Mouse (Mus musculus): Measurements from ENCODE around the gene Aagab. TPM values are rescaled to one million over a fixed set of nuclear protein-coding genes. Genes with fewer than 3 reads are reported as not detected.

Gene Aagab
- polyA plus RNA-seq, 1 experiment: 14.1 TPM

DNA sequence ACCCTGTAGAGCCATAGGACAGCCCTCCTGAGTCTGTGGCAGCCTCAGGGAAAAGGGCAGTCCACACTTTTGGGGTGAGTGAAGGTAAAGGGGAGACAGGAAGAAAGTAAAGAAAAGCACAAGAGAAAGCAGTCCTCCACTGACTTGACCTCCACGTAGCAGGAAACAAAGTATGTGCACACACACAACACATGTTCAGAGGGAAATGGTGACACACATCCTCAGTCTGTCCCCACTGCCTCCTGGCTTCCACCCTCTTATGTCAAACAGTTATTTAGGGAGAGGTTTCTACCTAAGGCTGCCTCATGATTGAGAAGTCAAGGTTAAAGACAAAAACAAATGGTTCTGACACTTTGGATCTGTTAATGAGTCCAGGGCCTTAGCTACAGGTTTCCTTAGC, 88.1 kb downstream of the Aagab start:
- TF ChIP-seq CTCF (IDR thresholded peaks at IDR 0.05; ENCODE audit: extremely low read depth, insufficient read depth, insufficient read length, insufficient replicate concordance) (no peak), POLR2A (IDR thresholded peaks at IDR 0.05; ENCODE audit: low read depth, low read length) (no peak)
- Histone ChIP-seq H3K4me1 (ENCODE audit: control insufficient read depth, insufficient read depth, insufficient read length) (peaks cover 4% of the 10 kb centered on the region; the same call in 1 of the 2 replicates), H3K4me3 (ENCODE audit: extremely low read depth, insufficient read depth, insufficient read length) (no peak overlapping the region), H3K27me3 (ENCODE audit: control insufficient read depth, insufficient read depth, low read length) (no peaks in the 10 kb centered on the region), H3K36me3 (ENCODE audit: control insufficient read depth, insufficient read depth, low read length) (no peaks in the 10 kb centered on the region), H3K27ac (ENCODE audit: insufficient read depth, low read length) (no peak overlapping the region)
- 33% methylated on average over 1 of the region's 1 CpGs for WGBS
- DNase-seq (ENCODE audit: low read depth in 1 of 2, low spot score in 2 of 2): no peak

DNA sequence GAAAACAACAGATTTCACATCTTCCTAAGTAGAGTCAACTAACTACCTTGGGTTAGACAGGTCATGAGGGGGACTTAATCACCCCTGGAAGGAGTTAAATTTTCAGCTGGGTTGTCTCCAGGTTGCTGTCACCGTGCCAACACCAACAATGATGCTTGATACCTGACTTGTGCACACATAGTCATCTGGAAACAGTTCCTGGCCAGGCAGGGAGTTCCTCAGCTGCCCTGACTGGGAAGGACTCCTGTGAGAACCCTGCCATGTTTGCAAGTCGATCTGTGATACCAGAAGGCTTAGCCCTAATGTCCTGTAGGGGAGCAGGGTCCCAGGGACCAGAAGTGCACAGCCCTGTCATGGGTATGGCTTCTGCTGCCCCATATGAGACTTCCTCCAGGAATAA, 89.5 kb downstream of the Aagab start:
- no peak for DNase-seq (ENCODE audit: low read depth in 1 of 2, low spot score in 2 of 2)
- no peaks in the 10 kb centered on the region for H3K36me3 ChIP-seq (ENCODE audit: control insufficient read depth, insufficient read depth, low read length)
- TF ChIP-seq CTCF (IDR thresholded peaks at IDR 0.05; ENCODE audit: extremely low read depth, insufficient read depth, insufficient read length, insufficient replicate concordance) (no peak), POLR2A (IDR thresholded peaks at IDR 0.05; ENCODE audit: low read depth, low read length) (no peak)
- peaks cover 4% of the 10 kb centered on the region; the same call in 1 of the 2 replicates for H3K4me1 ChIP-seq (ENCODE audit: control insufficient read depth, insufficient read depth, insufficient read length)
- H3K27ac ChIP-seq (ENCODE audit: insufficient read depth, low read length): no peak overlapping the region
- 75% methylated on average over 2 of the region's 2 CpGs for WGBS
- no peaks in the 10 kb centered on the region for H3K27me3 ChIP-seq (ENCODE audit: control insufficient read depth, insufficient read depth, low read length)
- H3K4me3 ChIP-seq (ENCODE audit: extremely low read depth, insufficient read depth, insufficient read length): no peak overlapping the region

Other genes with a start within 250 kb of the Aagab start
- gene Map2k5, start 224.8 kb upstream of the Aagab start, polyA plus RNA-seq (2012; rRNA removed): 27.7 and 41.2 TPM in 2 replicates
- gene 2300009A05Rik, start 203.4 kb upstream of the Aagab start, polyA plus RNA-seq (2012; rRNA removed): 29.5 and 67.7 TPM in 2 replicates
- not detected in 2 replicates for gene Iqch, start 167 bp upstream of the Aagab start, polyA plus RNA-seq (2012; rRNA removed)
- 30.2 and 32.2 TPM in 2 replicates for gene Smad3, start 155.3 kb downstream of the Aagab start, polyA plus RNA-seq (2012; rRNA removed)